Mouse (Mus musculus) liver, adult 2 months (tissue): Measurements from ENCODE around the gene Lsm10.

Source experiments
- CTCF ChIP-seq: fragments of 200-500 bp; IDR thresholded peaks from 2 replicates; pipeline ENCODE4 v1.5.1; 2011; ENCODE audit warnings: low read depth, low read length, control low read depth
- POLR2A ChIP-seq: fragments of 200-500 bp; IDR thresholded peaks from 2 replicates; pipeline ENCODE4 v1.6.1; 2011; ENCODE audit warnings: low read length, control low read depth; ENCODE audit not compliant: insufficient read depth; ENCODE audit errors: extremely low read depth

- no peak for TF ChIP-seq POLR2A
- TF ChIP-seq CTCF, result no peak
Observed at GRCm38 (mm10) chr4:126115871-126116521, 19.6 kb downstream of the Lsm10 start.
